Mouse (Mus musculus): ENCODE results near the gene Mfsd4b2. TPM values are rescaled to one million over a fixed set of nuclear protein-coding genes. Genes with fewer than 3 reads are reported as not detected.
"Not testable (repeated sequence)": the region's sequence is repeated elsewhere in the genome, so short reads cannot be mapped to it uniquely, and the experiment has no call there.

Mfsd4b2 gene
- polyA plus RNA-seq, 1 experiment from 2014 or later = not detected

- Histone ChIP-seq H3K27me3 (ENCODE audit: control insufficient read depth, insufficient read depth, low read length) (peaks cover 2% of the 10 kb centered on the region), H3K36me3 (ENCODE audit: control insufficient read depth, insufficient read depth, low read length) (no peaks in the 10 kb centered on the region), H3K27ac (ENCODE audit: low read depth, low read length) (no peak overlapping the region), H3K9me3 (ENCODE audit: control insufficient read depth, low read length) (no peaks in the 10 kb centered on the region), H3K9ac (ENCODE audit: low read length) (no peak overlapping the region), H3K4me2 (ENCODE audit: low read depth, low read length, severe bottlenecking) (no peak overlapping the region), H3K4me3 (ENCODE audit: low read depth, low read length) (no peak overlapping the region), H3K4me1 (replicated peaks; ENCODE audit: control insufficient read depth, insufficient read depth, low read length) (no peaks in the 10 kb centered on the region; the same call in 1 of the 2 replicates)
- ATAC-seq (replicated peaks; ENCODE audit: low FRiP score) (no peak), DNase-seq (ENCODE audit: low spot score) (no peak)
- WGBS = 73% methylated on average over 2 of the region's 2 CpGs
Measured at GRCm38 (mm10) chr10:39956340-39956878, 29.7 kb upstream of the Mfsd4b2 start.

- Histone ChIP-seq H3K4me1 (replicated peaks; ENCODE audit: control insufficient read depth, insufficient read depth, low read length) (no peaks in the 10 kb centered on the region; the same call in 1 of the 2 replicates), H3K27me3 (ENCODE audit: control insufficient read depth, insufficient read depth, low read length) (peaks cover 2% of the 10 kb centered on the region), H3K4me3 (ENCODE audit: low read depth, low read length) (no peak overlapping the region), H3K9ac (ENCODE audit: low read length) (no peak overlapping the region), H3K4me2 (ENCODE audit: low read depth, low read length, severe bottlenecking) (no peak overlapping the region), H3K27ac (ENCODE audit: low read depth, low read length) (no peak overlapping the region), H3K36me3 (ENCODE audit: control insufficient read depth, insufficient read depth, low read length) (no peaks in the 10 kb centered on the region), H3K9me3 (ENCODE audit: control insufficient read depth, low read length) (no peaks in the 10 kb centered on the region)
- DNase-seq (ENCODE audit: low spot score) = no peak
- no peak for ATAC-seq (replicated peaks; ENCODE audit: low FRiP score)
- 84% methylated on average over 2 of the region's 2 CpGs for WGBS
Measured at GRCm38 (mm10) chr10:39955163-39955562, 28.4 kb upstream of the Mfsd4b2 start.

GRCm38 (mm10) chr10:39949377-39949954 is 22.7 kb upstream of the Mfsd4b2 start:
- H3K9ac ChIP-seq (ENCODE audit: low read length) = no peak overlapping the region
- no peak overlapping the region for H3K4me3 ChIP-seq (ENCODE audit: low read depth, low read length)
- no peaks in the 10 kb centered on the region for H3K27me3 ChIP-seq (ENCODE audit: control insufficient read depth, insufficient read depth, low read length)
- H3K27ac ChIP-seq (ENCODE audit: low read depth, low read length) = no peak overlapping the region
- H3K4me2 ChIP-seq (ENCODE audit: low read depth, low read length, severe bottlenecking) = no peak overlapping the region
- DNase-seq (ENCODE audit: low spot score) (no peak), ATAC-seq (replicated peaks; ENCODE audit: low FRiP score) (no peak)
- H3K9me3 ChIP-seq (ENCODE audit: control insufficient read depth, low read length) = no peaks in the 10 kb centered on the region
- WGBS = 91% methylated on average over 2 of the region's 2 CpGs
- H3K4me1 ChIP-seq (replicated peaks; ENCODE audit: control insufficient read depth, insufficient read depth, low read length) = no peaks in the 10 kb centered on the region
- H3K36me3 ChIP-seq (ENCODE audit: control insufficient read depth, insufficient read depth, low read length) = no peaks in the 10 kb centered on the region

- H3K4me3 ChIP-seq (ENCODE audit: low read depth, low read length); H3K4me1 ChIP-seq (replicated peaks; ENCODE audit: control insufficient read depth, insufficient read depth, low read length); H3K4me2 ChIP-seq (ENCODE audit: low read depth, low read length, severe bottlenecking); ATAC-seq (replicated peaks; ENCODE audit: low FRiP score); H3K36me3 ChIP-seq (ENCODE audit: control insufficient read depth, insufficient read depth, low read length); H3K9me3 ChIP-seq (ENCODE audit: control insufficient read depth, low read length); H3K27ac ChIP-seq (ENCODE audit: low read depth, low read length); DNase-seq (ENCODE audit: low spot score); H3K9ac ChIP-seq (ENCODE audit: low read length); H3K27me3 ChIP-seq (ENCODE audit: control insufficient read depth, insufficient read depth, low read length): not testable (repeated sequence)
- WGBS = 76% methylated on average over 3 of the region's 3 CpGs
Measured at GRCm38 (mm10) chr10:39947195-39947594, 20.5 kb upstream of the Mfsd4b2 start.

GRCm38 (mm10) chr10:39936553-39936952 is 9.8 kb upstream of the Mfsd4b2 start:
- H3K27me3 ChIP-seq (ENCODE audit: control insufficient read depth, insufficient read depth, low read length) = no peaks in the 10 kb centered on the region
- DNase-seq (ENCODE audit: low spot score) (no peak), ATAC-seq (replicated peaks; ENCODE audit: low FRiP score) (no peak)
- no peak overlapping the region for H3K9ac ChIP-seq (ENCODE audit: low read length)
- no peak overlapping the region for H3K27ac ChIP-seq (ENCODE audit: low read depth, low read length)
- no peaks in the 10 kb centered on the region for H3K4me1 ChIP-seq (replicated peaks; ENCODE audit: control insufficient read depth, insufficient read depth, low read length)
- H3K36me3 ChIP-seq (ENCODE audit: control insufficient read depth, insufficient read depth, low read length) = no peaks in the 10 kb centered on the region
- no peaks in the 10 kb centered on the region for H3K9me3 ChIP-seq (ENCODE audit: control insufficient read depth, low read length)
- H3K4me2 ChIP-seq (ENCODE audit: low read depth, low read length, severe bottlenecking) = no peak overlapping the region
- WGBS = 78% methylated on average over 7 of the region's 7 CpGs
- H3K4me3 ChIP-seq (ENCODE audit: low read depth, low read length) = no peak overlapping the region

- not testable (repeated sequence) for H3K4me3 ChIP-seq (ENCODE audit: low read depth, low read length); H3K27ac ChIP-seq (ENCODE audit: low read depth, low read length); H3K9me3 ChIP-seq (ENCODE audit: control insufficient read depth, low read length); H3K9ac ChIP-seq (ENCODE audit: low read length); H3K36me3 ChIP-seq (ENCODE audit: control insufficient read depth, insufficient read depth, low read length); H3K4me1 ChIP-seq (replicated peaks; ENCODE audit: control insufficient read depth, insufficient read depth, low read length); DNase-seq (ENCODE audit: low spot score); ATAC-seq (replicated peaks; ENCODE audit: low FRiP score); H3K27me3 ChIP-seq (ENCODE audit: control insufficient read depth, insufficient read depth, low read length); H3K4me2 ChIP-seq (ENCODE audit: low read depth, low read length, severe bottlenecking)
- 83% methylated on average over 8 of the region's 8 CpGs for WGBS
Measured at GRCm38 (mm10) chr10:39924556-39924955, 2.2 kb downstream of the Mfsd4b2 start.

- DNase-seq (ENCODE audit: low spot score) (no peak), ATAC-seq (replicated peaks; ENCODE audit: low FRiP score) (no peak)
Measured at GRCm38 (mm10) chr10:39912616-39913015, 14.1 kb downstream of the Mfsd4b2 start.

GRCm38 (mm10) chr10:39908768-39909441 is 17.8 kb downstream of the Mfsd4b2 start:
- no peaks in the 10 kb centered on the region for H3K4me1 ChIP-seq (replicated peaks; ENCODE audit: control insufficient read depth, insufficient read depth, low read length)
- H3K27me3 ChIP-seq (ENCODE audit: control insufficient read depth, insufficient read depth, low read length) = no peaks in the 10 kb centered on the region
- H3K4me2 ChIP-seq (ENCODE audit: low read depth, low read length, severe bottlenecking) = no peak overlapping the region
- H3K27ac ChIP-seq (ENCODE audit: low read depth, low read length) = no peak overlapping the region
- no peak overlapping the region for H3K4me3 ChIP-seq (ENCODE audit: low read depth, low read length)
- no peaks in the 10 kb centered on the region for H3K9me3 ChIP-seq (ENCODE audit: control insufficient read depth, low read length)
- 79% methylated on average over 13 of the region's 13 CpGs for WGBS
- H3K9ac ChIP-seq (ENCODE audit: low read length) = no peak overlapping the region
- ATAC-seq (replicated peaks; ENCODE audit: low FRiP score) (no peak), DNase-seq (ENCODE audit: low spot score) (no peak)
- no peaks in the 10 kb centered on the region for H3K36me3 ChIP-seq (ENCODE audit: control insufficient read depth, insufficient read depth, low read length)

More at GRCm38 (mm10) chr10:39912616-39913015, 14.1 kb downstream of the Mfsd4b2 start:
- Histone ChIP-seq H3K4me1 (replicated peaks; ENCODE audit: control insufficient read depth, insufficient read depth, low read length) (no peaks in the 10 kb centered on the region), H3K36me3 (ENCODE audit: control insufficient read depth, insufficient read depth, low read length) (no peaks in the 10 kb centered on the region), H3K9ac (ENCODE audit: low read length) (no peak overlapping the region), H3K4me2 (ENCODE audit: low read depth, low read length, severe bottlenecking) (no peak overlapping the region), H3K9me3 (ENCODE audit: control insufficient read depth, low read length) (no peaks in the 10 kb centered on the region), H3K27me3 (ENCODE audit: control insufficient read depth, insufficient read depth, low read length) (no peaks in the 10 kb centered on the region), H3K27ac (ENCODE audit: low read depth, low read length) (no peak overlapping the region), H3K4me3 (ENCODE audit: low read depth, low read length) (no peak overlapping the region)

All from forebrain, embryonic 11.5 days (tissue).